21 mouse cellular contexts compared by ENCODE assay signal in genomic region chr12:82173623-82174022, GRCm38 (mm10).
"Had no signal": no experiment of that assay in that cellular context is flagged by ENCODE, and none has a peak within 500 bp of the region (broad histone marks: within the 10 kb centered on the region; RNA-seq: fewer than 3 reads in every experiment).

No protein-coding gene starts in this region.

- H3K27ac ChIP-seq: kidney, embryonic 15.5 days; limb, embryonic 12.5 days; limb, embryonic 15.5 days; liver, embryonic 14.5 days; macrophage; stomach, embryonic 15.5 days had no signal

- H3K4me2 ChIP-seq: kidney, embryonic 15.5 days; limb, embryonic 12.5 days; limb, embryonic 15.5 days; liver, embryonic 11.5 days; lung, embryonic 14.5 days; midbrain, embryonic 11.5 days; stomach, embryonic 15.5 days had no signal

- DNase-seq: kidney, adult 11 months; kidney, adult 8-10 months; kidney, postnatal 10 days; kidney, postnatal 4 days; left cerebral cortex, postnatal 4 days; liver, postnatal 0 days; lung, embryonic 14.5 days; midbrain, embryonic 14.5 days; right cerebral cortex, postnatal 4 days; spleen, adult 18-20 months; thymus, adult 2 months; thymus, postnatal 25 days had no signal

- H3K27me3 ChIP-seq: kidney, embryonic 15.5 days; limb, embryonic 12.5 days; limb, embryonic 15.5 days; stomach, embryonic 15.5 days had no signal

- ATAC-seq: liver, postnatal 0 days; lung, postnatal 0 days had no signal

- H3K4me3 ChIP-seq: kidney, embryonic 15.5 days; limb, embryonic 12.5 days; limb, embryonic 15.5 days; stomach, embryonic 15.5 days had no signal

- H3K9ac ChIP-seq: kidney, embryonic 15.5 days; limb, embryonic 12.5 days; limb, embryonic 15.5 days; liver, embryonic 14.5 days; liver, postnatal 0 days; lung, embryonic 14.5 days; stomach, embryonic 15.5 days had no signal

- H3K36me3 ChIP-seq: kidney, embryonic 15.5 days; limb, embryonic 15.5 days; stomach, embryonic 15.5 days had no signal

- H3K9me3 ChIP-seq: kidney, embryonic 15.5 days; limb, embryonic 12.5 days; limb, embryonic 15.5 days; stomach, embryonic 15.5 days had no signal
